Mouse (Mus musculus) hindbrain, embryonic 15.5 days (tissue): Measurements from ENCODE around the gene Tns3. TPM values are rescaled to one million over a fixed set of nuclear protein-coding genes. Genes with fewer than 3 reads are reported as not detected.

Source experiments
- ATAC-seq: fragments of 200-750 bp; cut with Nextera tagmentation; 2 replicates; pipeline ENCODE4 v1.8.0; 2017; ENCODE audit warnings: low read depth, moderate number of reproducible peaks, moderate TSS enrichment; ENCODE audit not compliant: low FRiP score
- H3K27ac ChIP-seq: fragments of 300-500 bp; sonication (generic); replicated peaks from 2 replicates; pipeline ENCODE4 v1.5.1; 2015; ENCODE audit warnings: mild to moderate bottlenecking, inconsistent platforms
- H3K27me3 ChIP-seq: fragments of 300-500 bp; sonication (generic); 2 replicates; pipeline ENCODE4 v1.6.1; 2015; ENCODE audit warnings: control low read depth, inconsistent platforms
- H3K36me3 ChIP-seq: fragments of 300-500 bp; sonication (generic); 2 replicates; pipeline ENCODE4 v1.6.1; 2015; ENCODE audit warnings: control low read depth, inconsistent platforms
- H3K4me1 ChIP-seq: fragments of 300-500 bp; sonication (generic); replicated peaks from 2 replicates; pipeline ENCODE4 v1.6.1; 2015; ENCODE audit warnings: control low read depth, inconsistent platforms
- H3K4me2 ChIP-seq: fragments of 300-500 bp; sonication (generic); 2 replicates; pipeline ENCODE4 v1.6.1; 2015; ENCODE audit warnings: moderate library complexity, mild to moderate bottlenecking, inconsistent platforms
- H3K4me3 ChIP-seq: fragments of 300-500 bp; sonication (generic); 2 replicates; pipeline ENCODE4 v1.5.1; 2015; ENCODE audit warnings: mild to moderate bottlenecking, inconsistent platforms
- H3K9ac ChIP-seq: fragments of 300-500 bp; sonication (generic); 2 replicates; pipeline ENCODE4 v1.6.1; 2015; ENCODE audit warnings: inconsistent platforms
- H3K9me3 ChIP-seq: fragments of 300-500 bp; sonication (generic); 2 replicates; pipeline ENCODE4 v1.6.1; 2016; ENCODE audit warnings: control low read depth, inconsistent platforms
- WGBS: fragments of 180-500 bp; shearing (Covaris S2); methylation state at CpG from one replicate; pipeline ENCODE4 v1.1.7; 2015; 5-methylcytosine and 5-hydroxymethylcytosine counted together
- polyA plus RNA-seq: library from polyadenylated mRNA; unstranded; fragments of >200 nt; fragmentation: Nextera tagmentation; extraction: Ambion mirVana; gene quantifications from 2 replicates; pipeline ENCODE4 v1.2.1, GENCODE M21; 2015

The Tns3 gene
- polyA plus RNA-seq, 1 experiment from 2014 or later, result 7.4 TPM

GRCm38 (mm10) chr11:8582101-8582920 lies 82.0 kb downstream of the Tns3 start:
- no peak overlapping the region for H3K9ac ChIP-seq

GRCm38 (mm10) chr11:8579789-8580188 lies 84.5 kb downstream of the Tns3 start:
- H3K27me3 ChIP-seq, result no peaks in the 10 kb centered on the region

More at GRCm38 (mm10) chr11:8582101-8582920, 82.0 kb downstream of the Tns3 start:
- WGBS, result 95% methylated on average over 10 of the region's 10 CpGs
- no peaks in the 10 kb centered on the region for H3K4me1 ChIP-seq
- H3K4me2 ChIP-seq, result no peak overlapping the region
- no peaks in the 10 kb centered on the region for H3K27me3 ChIP-seq
- no peaks in the 10 kb centered on the region for H3K36me3 ChIP-seq
- ATAC-seq, result no peak
- H3K27ac ChIP-seq, result no peak overlapping the region
- no peaks in the 10 kb centered on the region for H3K9me3 ChIP-seq
- no peak overlapping the region for H3K4me3 ChIP-seq

GRCm38 (mm10) chr11:8575217-8576180 lies 88.8 kb downstream of the Tns3 start:
- H3K4me1 ChIP-seq, result no peaks in the 10 kb centered on the region
- H3K9me3 ChIP-seq, result no peaks in the 10 kb centered on the region
- H3K9ac ChIP-seq, result no peak overlapping the region
- H3K27ac ChIP-seq, result no peak overlapping the region
- no peak overlapping the region for H3K4me2 ChIP-seq
- H3K36me3 ChIP-seq, result no peaks in the 10 kb centered on the region
- ATAC-seq, result no peak
- no peaks in the 10 kb centered on the region for H3K27me3 ChIP-seq
- WGBS, result 67% methylated on average over 10 of the region's 10 CpGs
- no peak overlapping the region for H3K4me3 ChIP-seq

More at GRCm38 (mm10) chr11:8579789-8580188, 84.5 kb downstream of the Tns3 start:
- H3K9me3 ChIP-seq, result no peaks in the 10 kb centered on the region
- no peak for ATAC-seq
- no peak overlapping the region for H3K4me2 ChIP-seq
- H3K27ac ChIP-seq, result no peak overlapping the region
- H3K4me3 ChIP-seq, result no peak overlapping the region
- H3K36me3 ChIP-seq, result no peaks in the 10 kb centered on the region
- no peaks in the 10 kb centered on the region for H3K4me1 ChIP-seq
- WGBS, result 79% methylated on average over 5 of the region's 5 CpGs
- no peak overlapping the region for H3K9ac ChIP-seq

GRCm38 (mm10) chr11:8574562-8574961 lies 89.8 kb downstream of the Tns3 start:
- H3K27ac ChIP-seq, result no peak overlapping the region
- no peak overlapping the region for H3K4me2 ChIP-seq
- H3K9ac ChIP-seq, result no peak overlapping the region
- no peaks in the 10 kb centered on the region for H3K4me1 ChIP-seq
- whole genome bisulfite sequencing, result 80% methylated on average over 6 of the region's 6 CpGs
- no peak for ATAC-seq
- no peak overlapping the region for H3K4me3 ChIP-seq
- H3K36me3 ChIP-seq, result no peaks in the 10 kb centered on the region
- H3K27me3 ChIP-seq, result no peaks in the 10 kb centered on the region
- H3K9me3 ChIP-seq, result no peaks in the 10 kb centered on the region

- WGBS, result 92% methylated on average over 7 of the region's 7 CpGs
- Histone ChIP-seq H3K27ac (no peak overlapping the region), H3K9ac (no peak overlapping the region), H3K4me3 (no peak overlapping the region), H3K4me2 (no peak overlapping the region), H3K27me3 (no peaks in the 10 kb centered on the region), H3K4me1 (peaks cover 4% of the 10 kb centered on the region), H3K36me3 (no peaks in the 10 kb centered on the region), H3K9me3 (no peaks in the 10 kb centered on the region)
- no peak for ATAC-seq
These were observed 91.6 kb downstream of the Tns3 start for GRCm38 (mm10) chr11:8572762-8573161.

GRCm38 (mm10) chr11:8569232-8570028 lies 94.9 kb downstream of the Tns3 start:
- H3K4me1 ChIP-seq, result peaks cover 4% of the 10 kb centered on the region
- no peak for ATAC-seq
- H3K27me3 ChIP-seq, result no peaks in the 10 kb centered on the region
- no peaks in the 10 kb centered on the region for H3K9me3 ChIP-seq
- 18% methylated on average over 7 of the region's 7 CpGs for WGBS
- no peak overlapping the region for H3K4me3 ChIP-seq
- H3K36me3 ChIP-seq, result no peaks in the 10 kb centered on the region
- H3K27ac ChIP-seq, result no peak overlapping the region
- no peak overlapping the region for H3K9ac ChIP-seq
- no peak overlapping the region for H3K4me2 ChIP-seq

GRCm38 (mm10) chr11:8568829-8569228 lies 95.5 kb downstream of the Tns3 start:
- ATAC-seq, result no peak
- WGBS, result 17% methylated on average over 7 of the region's 7 CpGs

GRCm38 (mm10) chr11:8566250-8566853 lies 98.0 kb downstream of the Tns3 start:
- Histone ChIP-seq H3K27ac (no peak overlapping the region), H3K36me3 (no peaks in the 10 kb centered on the region), H3K9me3 (no peaks in the 10 kb centered on the region), H3K4me2 (no peak overlapping the region), H3K27me3 (no peaks in the 10 kb centered on the region), H3K4me1 (peaks cover 4% of the 10 kb centered on the region), H3K4me3 (no peak overlapping the region), H3K9ac (no peak overlapping the region)
- WGBS, result 79% methylated on average over 3 of the region's 3 CpGs
- no peak for ATAC-seq

More at GRCm38 (mm10) chr11:8568829-8569228, 95.5 kb downstream of the Tns3 start:
- Histone ChIP-seq H3K4me2 (no peak overlapping the region), H3K4me3 (no peak overlapping the region), H3K27ac (no peak overlapping the region), H3K27me3 (no peaks in the 10 kb centered on the region), H3K36me3 (no peaks in the 10 kb centered on the region), H3K4me1 (peaks cover 4% of the 10 kb centered on the region), H3K9me3 (no peaks in the 10 kb centered on the region), H3K9ac (no peak overlapping the region)

GRCm38 (mm10) chr11:8558761-8559282 lies 105.5 kb downstream of the Tns3 start:
- Histone ChIP-seq H3K4me3 (no peak overlapping the region), H3K27me3 (no peaks in the 10 kb centered on the region), H3K9ac (no peak overlapping the region), H3K36me3 (no peaks in the 10 kb centered on the region), H3K27ac (no peak overlapping the region), H3K9me3 (no peaks in the 10 kb centered on the region), H3K4me2 (no peak overlapping the region), H3K4me1 (peaks cover 8% of the 10 kb centered on the region; the same call in 1 of the 2 replicates)
- 92% methylated on average over 12 of the region's 12 CpGs for WGBS
- no peak for ATAC-seq

- no peak overlapping the region for H3K4me3 ChIP-seq
- no peaks in the 10 kb centered on the region for H3K36me3 ChIP-seq
- WGBS, result 74% methylated on average over 9 of the region's 9 CpGs
- no peaks in the 10 kb centered on the region for H3K9me3 ChIP-seq
- no peaks in the 10 kb centered on the region for H3K27me3 ChIP-seq
- H3K4me2 ChIP-seq, result no peak overlapping the region
- H3K9ac ChIP-seq, result no peak overlapping the region
- H3K27ac ChIP-seq, result no peak overlapping the region
- no peak for ATAC-seq
- H3K4me1 ChIP-seq, result peaks cover 8% of the 10 kb centered on the region; the same call in 1 of the 2 replicates
These were observed 106.1 kb downstream of the Tns3 start for GRCm38 (mm10) chr11:8558258-8558657.

GRCm38 (mm10) chr11:8557006-8557405 lies 107.3 kb downstream of the Tns3 start:
- Histone ChIP-seq H3K27ac (no peak overlapping the region), H3K4me3 (no peak overlapping the region), H3K9ac (no peak overlapping the region), H3K27me3 (no peaks in the 10 kb centered on the region), H3K4me1 (peaks cover 8% of the 10 kb centered on the region; the same call in 1 of the 2 replicates), H3K9me3 (no peaks in the 10 kb centered on the region), H3K36me3 (no peaks in the 10 kb centered on the region), H3K4me2 (no peak overlapping the region)
- 32% methylated on average over 9 of the region's 9 CpGs for WGBS
- peak; percentile 82 for ATAC-seq
